Mouse (Mus musculus) mouse trophoblast stem cell (cell line): Measurements from ENCODE around the gene Tmem204.

Source experiments
- in situ Hi-C, 2 experiments: fragments of 300-500 bp; cut with MseI, MboI; formaldehyde crosslinking; loops; 2 replicates in 1 of 2; 3 replicates in 1 of 2; pipeline ENCODE4 v1.15.1; 2025

Tmem204 gene

GRCm38 (mm10) chr17:25084835-25085385, 1.5 kb upstream of the Tmem204 start:
- in situ Hi-C loops, result no loop called here

DNA sequence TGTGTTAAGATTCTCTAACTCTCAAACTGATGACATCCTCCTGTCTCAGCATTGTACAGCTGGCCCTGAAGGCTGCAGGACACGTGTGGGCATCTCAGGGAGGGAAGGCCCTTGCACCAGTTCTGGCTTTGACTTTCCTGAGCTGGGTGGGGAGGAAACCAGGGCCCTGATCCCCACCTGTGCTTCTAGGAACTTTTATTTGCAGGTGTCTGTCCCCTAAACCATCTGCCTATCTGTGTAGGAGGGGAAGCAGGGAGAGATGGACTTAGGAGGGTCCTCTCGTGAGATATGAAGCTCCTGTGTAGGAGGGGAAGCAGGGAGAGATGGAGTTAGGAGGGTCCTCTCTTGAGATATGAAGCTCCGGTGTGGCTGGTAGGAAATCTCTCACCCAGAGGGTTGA, 504 bp downstream of the Tmem204 start:
- in situ Hi-C loops, result no loop called here

GRCm38 (mm10) chr17:25082081-25082847, 1.1 kb downstream of the Tmem204 start:
- in situ Hi-C loops, result no loop called here

DNA sequence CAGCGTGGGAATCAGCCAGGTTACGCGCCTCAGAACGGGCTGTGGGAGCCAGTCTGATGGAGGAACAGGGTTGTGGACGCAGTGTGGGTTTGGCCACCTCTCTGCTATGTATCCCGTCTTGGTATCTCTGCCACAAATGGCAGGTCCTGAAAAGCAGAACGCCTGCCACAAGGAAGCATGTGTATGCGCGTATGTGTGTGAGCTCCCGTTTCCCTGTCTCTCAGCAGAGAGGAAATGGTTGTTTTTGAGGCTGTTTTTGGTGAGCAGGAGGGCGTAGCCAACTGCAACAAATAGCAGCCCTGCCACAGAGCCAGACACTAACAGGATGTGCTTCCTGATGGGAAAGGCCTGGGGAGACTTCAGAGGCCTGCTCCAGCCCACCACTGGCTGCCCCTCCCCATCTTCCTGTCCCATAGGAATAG, 2.4 kb downstream of the Tmem204 start:
- in situ Hi-C loops, result no loop called here

DNA sequence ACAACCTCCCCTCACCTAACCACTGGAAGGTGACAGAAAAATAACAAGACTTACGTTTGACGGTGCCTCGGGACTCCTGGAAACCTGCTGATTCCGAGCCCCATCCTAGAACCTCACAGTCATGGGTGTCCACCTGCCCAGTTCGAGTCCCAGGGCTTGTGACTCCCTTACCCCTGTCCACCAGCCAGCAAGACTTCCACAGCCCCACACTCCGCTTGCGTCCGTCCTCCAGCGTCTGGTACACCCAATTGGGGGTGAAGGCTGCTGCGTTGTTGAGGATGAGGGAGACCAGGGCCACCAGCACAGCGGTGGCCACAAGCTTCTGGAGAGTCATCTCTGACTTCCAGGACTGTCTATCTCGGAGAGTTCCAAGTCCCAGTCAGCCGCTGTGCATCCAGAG, 3.2 kb downstream of the Tmem204 start:
- in situ Hi-C loops, result no loop called here

GRCm38 (mm10) chr17:25077771-25078372, 5.5 kb downstream of the Tmem204 start:
- in situ Hi-C loops, result no loop called here

DNA sequence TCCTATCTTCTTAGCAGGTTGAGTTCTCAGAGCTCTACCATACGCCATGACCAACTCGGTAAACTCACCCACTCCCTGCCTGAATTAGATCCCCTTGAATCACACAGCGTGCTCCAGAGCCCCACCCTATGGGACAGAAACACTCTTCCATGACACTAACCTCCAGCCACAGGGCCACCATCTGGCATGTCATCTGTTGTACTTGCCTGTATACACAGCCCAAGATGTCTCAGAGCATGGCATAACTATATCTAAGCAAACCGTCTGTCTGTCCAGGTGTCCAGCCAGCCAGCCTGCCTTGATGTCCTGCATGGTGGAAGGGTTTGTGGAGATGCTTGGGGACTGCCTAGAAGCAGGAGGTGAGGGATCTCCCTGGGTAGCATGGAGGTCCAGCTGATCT, 6.5 kb downstream of the Tmem204 start:
- in situ Hi-C loops, result no loop called here

DNA sequence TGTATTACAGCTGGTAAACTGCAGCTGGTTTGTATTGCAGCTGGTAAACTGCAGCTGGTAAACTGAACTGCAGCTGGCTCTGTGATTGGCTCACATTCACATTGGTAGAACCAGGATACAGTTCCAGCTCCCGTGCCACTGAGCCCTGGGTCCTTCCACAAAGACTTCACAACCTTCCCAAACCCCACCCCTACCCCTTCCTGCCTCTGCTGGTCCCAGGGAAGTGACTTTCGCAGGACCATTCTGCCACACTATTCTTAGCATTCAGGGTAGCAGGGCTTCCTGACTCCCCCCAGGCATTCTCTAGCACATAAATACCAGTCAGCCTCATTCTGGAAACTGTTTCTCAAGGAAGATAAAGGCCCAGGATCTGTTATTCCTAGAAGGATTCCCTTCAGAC, 14.7 kb downstream of the Tmem204 start:
- in situ Hi-C loops, result no loop called here

DNA sequence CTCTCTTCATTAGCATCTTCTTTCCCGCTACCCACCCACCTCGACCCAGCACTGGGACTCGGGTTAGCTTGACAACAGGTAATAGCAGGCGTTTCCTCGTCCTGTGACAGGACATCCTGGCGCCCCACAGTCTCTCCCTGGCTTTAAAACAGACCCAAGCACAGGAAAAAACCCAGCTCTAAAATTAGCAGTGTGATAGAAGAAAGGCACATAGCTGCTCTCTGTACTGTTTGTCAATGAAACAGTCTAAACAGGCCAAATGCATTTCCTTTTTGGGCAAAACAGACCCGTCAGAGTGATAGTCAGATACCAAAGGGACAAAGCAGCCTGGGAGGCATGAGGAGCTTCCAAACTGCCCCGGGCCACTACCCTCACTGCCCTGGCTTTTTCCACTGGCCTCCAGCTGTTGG, 15.9 kb downstream of the Tmem204 start:
- in situ Hi-C loops, result no loop called here

GRCm38 (mm10) chr17:25066595-25066994, 16.8 kb downstream of the Tmem204 start:
- in situ Hi-C loops, result no loop called here

DNA sequence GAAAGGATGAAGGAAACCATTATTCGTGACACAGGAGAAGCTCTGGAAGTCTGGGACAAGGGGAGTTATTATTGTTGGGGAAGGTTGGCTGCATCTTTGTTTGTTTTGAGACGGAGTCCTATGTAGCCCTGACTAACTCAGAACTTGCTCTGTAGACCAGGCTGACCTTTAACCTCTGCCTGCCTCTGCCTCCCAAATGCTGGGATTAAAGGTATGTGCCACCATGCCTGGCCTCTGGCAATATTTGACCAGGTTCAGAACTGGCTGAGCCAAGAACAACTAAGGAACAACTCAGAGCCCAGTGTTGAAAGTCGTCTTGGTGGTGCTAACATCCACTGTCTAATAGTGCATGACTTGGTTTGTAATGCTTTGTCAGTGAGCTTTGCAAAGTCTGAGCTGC, 18.2 kb downstream of the Tmem204 start:
- in situ Hi-C loops, result no loop called here

DNA sequence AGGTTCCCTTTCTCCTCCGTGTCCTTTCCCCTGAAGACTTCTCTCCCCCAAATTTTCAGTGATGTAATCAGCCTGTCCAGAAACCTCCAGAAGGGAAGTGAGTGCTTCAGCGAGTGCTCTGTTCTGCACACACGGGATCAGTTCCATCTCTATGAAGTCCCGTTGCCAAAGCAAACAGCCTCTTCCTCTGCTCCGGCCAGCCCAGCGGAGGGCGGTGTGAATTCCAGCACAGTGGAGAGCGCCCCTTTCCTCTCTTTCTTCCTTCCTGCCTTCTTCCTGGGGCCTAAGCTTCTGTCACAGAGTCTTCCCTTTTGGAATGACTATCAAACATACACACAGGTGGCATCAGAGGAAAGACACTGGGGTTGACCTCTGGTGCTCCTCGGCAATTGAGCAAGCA, 19.0 kb downstream of the Tmem204 start:
- in situ Hi-C loops, result no loop called here

DNA sequence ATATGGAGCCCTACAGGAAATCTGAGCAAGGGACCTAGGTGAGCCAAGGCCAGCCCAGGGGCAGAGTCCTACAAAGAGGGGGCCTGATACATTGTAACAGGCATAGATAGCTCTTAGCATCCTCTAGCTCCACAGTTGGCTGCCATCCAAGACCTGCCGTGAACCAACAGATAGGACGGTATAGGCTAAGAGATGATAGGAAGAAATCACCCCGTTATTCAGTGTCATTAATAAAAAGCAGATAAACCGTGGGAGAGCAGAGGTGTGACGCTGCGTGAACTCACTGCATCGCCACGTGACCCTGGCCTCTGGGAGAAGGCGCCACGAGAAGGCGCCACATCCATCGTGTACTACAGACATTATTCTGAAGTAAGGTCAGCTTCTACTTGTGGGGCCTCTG, 19.5 kb downstream of the Tmem204 start:
- in situ Hi-C loops, result no loop called here

- in situ Hi-C loops, result no loop called here
Measured at GRCm38 (mm10) chr17:25063261-25063660, 20.1 kb downstream of the Tmem204 start.

DNA sequence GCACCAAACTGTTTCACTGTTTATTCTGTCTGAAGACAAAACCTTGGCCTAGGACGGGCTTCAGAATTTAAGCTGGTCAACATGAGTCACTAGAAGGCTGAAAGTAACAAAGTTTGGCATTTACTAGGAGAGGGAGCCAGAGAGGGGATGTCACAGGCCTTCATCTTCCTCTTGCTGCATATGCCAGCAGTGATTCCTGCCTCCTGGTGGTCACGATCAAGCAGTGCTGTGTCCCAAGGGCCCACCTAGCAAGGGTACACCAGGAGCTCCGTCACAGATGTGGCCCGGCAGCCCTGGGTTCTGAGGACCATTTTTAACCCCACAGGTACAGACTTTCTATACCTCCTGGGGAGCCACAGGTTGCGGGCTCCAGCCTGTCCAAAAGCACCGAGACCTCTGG, 26.4 kb downstream of the Tmem204 start:
- in situ Hi-C loops, result no loop called here

- in situ Hi-C loops, result no loop called here
Measured at GRCm38 (mm10) chr17:25053274-25053673, 30.1 kb downstream of the Tmem204 start.

GRCm38 (mm10) chr17:25047143-25047542, 36.2 kb downstream of the Tmem204 start:
- in situ Hi-C loops, result no loop called here

DNA sequence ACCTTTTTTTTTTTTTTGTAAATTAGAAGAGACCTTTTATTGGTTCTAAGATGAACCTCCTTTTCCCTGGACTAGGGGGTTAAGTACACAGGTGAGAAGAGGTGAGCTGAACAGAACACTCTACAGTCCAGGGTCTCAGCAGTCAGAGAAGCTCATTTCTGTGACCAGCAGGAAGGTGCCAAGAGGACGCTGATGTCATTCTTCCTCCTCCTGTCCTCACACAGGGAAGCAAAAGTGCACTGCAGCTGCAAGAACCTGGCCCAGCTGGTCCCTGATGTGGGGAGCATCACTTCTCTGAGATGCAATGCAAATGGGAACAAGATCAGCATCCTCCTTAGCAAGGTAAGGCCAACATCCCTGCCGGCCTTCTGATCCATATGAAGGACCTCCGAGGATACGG, 38.1 kb downstream of the Tmem204 start:
- in situ Hi-C loops, result no loop called here

GRCm38 (mm10) chr17:25044879-25045278, 38.5 kb downstream of the Tmem204 start:
- in situ Hi-C loops, result no loop called here

DNA sequence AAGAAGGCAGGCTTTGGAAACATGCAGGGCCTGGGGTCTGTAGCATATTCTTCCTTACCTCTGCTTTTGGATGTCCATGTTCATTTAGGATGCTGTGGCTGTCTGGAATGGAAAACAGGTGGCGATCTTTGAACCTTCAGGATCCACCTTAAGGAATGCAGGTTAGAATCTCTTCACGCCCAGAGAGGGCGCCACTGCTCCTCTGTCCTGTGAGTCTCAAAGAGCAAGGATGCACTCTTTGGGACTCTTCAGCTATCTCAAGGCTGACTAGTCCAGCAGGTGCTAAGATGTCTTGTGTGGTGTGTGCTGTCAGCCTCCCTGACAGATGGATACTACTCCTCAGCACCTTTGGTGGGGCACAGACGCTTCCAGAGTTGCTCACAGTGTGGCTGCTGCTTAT, 47.2 kb downstream of the Tmem204 start:
- in situ Hi-C loops, result no loop called here

DNA sequence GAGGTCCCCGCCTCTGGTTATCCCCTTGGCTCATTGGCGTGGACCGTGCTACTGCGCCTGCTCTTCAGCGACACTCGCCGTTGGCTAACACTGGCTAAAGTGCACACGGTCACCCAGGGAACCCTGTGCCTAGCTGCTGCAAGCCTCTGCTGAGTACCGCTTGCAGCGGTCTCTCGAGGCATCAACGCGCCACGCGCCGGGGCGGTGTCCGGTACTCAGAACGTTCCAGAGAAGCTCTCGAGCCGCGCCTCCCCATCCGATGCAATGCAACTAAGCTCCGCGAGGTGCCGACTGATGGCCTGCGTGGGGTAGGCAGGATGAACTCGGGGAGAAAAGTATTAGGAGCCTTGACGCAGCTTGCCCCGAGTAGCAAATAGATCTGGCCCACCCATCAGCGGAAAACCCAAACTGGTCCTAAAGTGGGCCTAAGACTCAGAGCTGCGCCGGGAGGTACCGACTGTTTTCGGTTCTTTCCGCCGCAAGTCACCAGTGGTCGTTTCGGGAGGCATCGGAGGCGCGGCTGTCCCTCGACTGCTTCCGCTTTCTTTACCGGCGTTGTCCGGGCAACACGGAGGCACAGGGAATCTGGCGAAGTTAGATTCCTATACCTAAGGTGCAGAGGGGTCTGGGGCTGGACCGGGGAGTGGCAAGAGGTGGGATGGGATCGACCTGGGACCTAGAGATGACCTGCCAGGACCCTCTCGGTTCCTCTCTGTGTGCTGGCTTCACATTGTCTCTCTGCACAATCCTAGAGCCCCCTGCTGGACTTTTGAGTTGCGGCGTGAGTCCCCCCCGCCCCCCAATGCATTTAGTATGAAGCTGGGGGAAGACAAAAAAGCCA, 66.9 kb downstream of the Tmem204 start:
- in situ Hi-C loops, result no loop called here

- in situ Hi-C loops, result no loop called here
Measured at GRCm38 (mm10) chr17:25015655-25016291, 67.6 kb downstream of the Tmem204 start, which contains the start of the genes Cramp1l and Ift140. Cramp1l (minus strand) TSS chr17:25015788. Ift140 (plus strand) TSS chr17:25016085.
